Mouse (Mus musculus) limb, embryonic 11.5 days (tissue): ENCODE data around the gene Ppp1r8. TPM values are rescaled to one million over a fixed set of nuclear protein-coding genes. Genes with fewer than 3 reads are reported as not detected.

Experiments used
- ATAC-seq: fragments of 200-750 bp; cut with Nextera tagmentation; 2 replicates; pipeline ENCODE4 v1.8.0; 2017; ENCODE audit warnings: low read depth; ENCODE audit not compliant: insufficient number of reproducible peaks, low FRiP score, low TSS enrichment
- DNase-seq: peaks from one replicate; pipeline ENCODE4 v3.0.0-alpha.2; 2015; ENCODE audit warnings: low spot score
- H3K27ac ChIP-seq: fragments of 300-500 bp; sonication (generic); replicated peaks from 2 replicates; pipeline ENCODE4 v1.5.1; 2014; ENCODE audit warnings: low read depth, mild to moderate bottlenecking, low read length
- H3K27me3 ChIP-seq: fragments of 300-500 bp; sonication (generic); 2 replicates; pipeline ENCODE4 v1.6.1; 2014; ENCODE audit warnings: mild to moderate bottlenecking, low read length, mixed read lengths; ENCODE audit not compliant: control insufficient read depth, insufficient read depth
- H3K36me3 ChIP-seq: fragments of 300-500 bp; sonication (generic); 2 replicates; pipeline ENCODE4 v1.6.1; 2014; ENCODE audit warnings: mild to moderate bottlenecking, low read length, moderate library complexity, mixed read lengths; ENCODE audit not compliant: control insufficient read depth, insufficient read depth
- H3K4me1 ChIP-seq: fragments of 300-500 bp; sonication (generic); 2 replicates; pipeline ENCODE4 v1.6.1; 2014; ENCODE audit warnings: low read length, mixed read lengths; ENCODE audit not compliant: control insufficient read depth, insufficient read depth
- H3K4me2 ChIP-seq: fragments of 300-500 bp; sonication (generic); 2 replicates; pipeline ENCODE4 v1.6.1; 2014; ENCODE audit warnings: low read depth, mild to moderate bottlenecking, moderate library complexity; ENCODE audit not compliant: severe bottlenecking
- H3K4me3 ChIP-seq: fragments of 300-500 bp; sonication (generic); 2 replicates; pipeline ENCODE4 v1.5.1; 2014; ENCODE audit warnings: low read depth, low read length
- H3K9ac ChIP-seq: fragments of 300-500 bp; sonication (generic); 2 replicates; pipeline ENCODE4 v1.6.1; 2014; ENCODE audit warnings: mild to moderate bottlenecking, low read length
- H3K9me3 ChIP-seq: fragments of 300-500 bp; sonication (generic); 2 replicates; pipeline ENCODE4 v1.6.1; 2016; ENCODE audit warnings: low read length; ENCODE audit not compliant: control insufficient read depth
- WGBS: fragments of 180-500 bp; shearing (Covaris S2); extraction: QIAGEN DNeasy Blood & Tissue Kit; methylation state at CpG from one replicate; pipeline ENCODE4 v1.1.7; 2014; 5-methylcytosine and 5-hydroxymethylcytosine counted together
- polyA plus RNA-seq: library from polyadenylated mRNA; unstranded; fragments of >200 nt; fragmentation: Nextera tagmentation; extraction: Ambion mirVana; gene quantifications from 2 replicates; pipeline ENCODE4 v1.2.1, GENCODE M21; 2014

Ppp1r8 gene
- polyA plus RNA-seq, 1 experiment from 2014 or later = 111 TPM

GRCm38 (mm10) chr4:132864856-132865255, 21.9 kb upstream of the Ppp1r8 start:
- 92% methylated on average over 2 of the region's 2 CpGs for WGBS
- Histone ChIP-seq H3K4me3 (no peak overlapping the region), H3K9me3 (no peaks in the 10 kb centered on the region), H3K4me1 (no peaks in the 10 kb centered on the region), H3K4me2 (no peak overlapping the region), H3K27me3 (no peaks in the 10 kb centered on the region), H3K36me3 (peaks cover 14% of the 10 kb centered on the region), H3K9ac (no peak overlapping the region), H3K27ac (no peak overlapping the region)
- ATAC-seq = no peak
- DNase-seq = no peak

GRCm38 (mm10) chr4:132863012-132863411, 20.0 kb upstream of the Ppp1r8 start:
- DNase-seq (no peak), ATAC-seq (no peak)
- WGBS = 91% methylated on average over 13 of the region's 13 CpGs
- no peak overlapping the region for H3K4me2 ChIP-seq
- H3K4me1 ChIP-seq = no peaks in the 10 kb centered on the region
- no peak overlapping the region for H3K9ac ChIP-seq
- no peak overlapping the region for H3K27ac ChIP-seq
- H3K4me3 ChIP-seq = no peak overlapping the region
- H3K27me3 ChIP-seq = no peaks in the 10 kb centered on the region
- no peaks in the 10 kb centered on the region for H3K9me3 ChIP-seq
- H3K36me3 ChIP-seq = peaks cover 14% of the 10 kb centered on the region; the same call in 1 of the 2 replicates

GRCm38 (mm10) chr4:132860880-132861279, 17.9 kb upstream of the Ppp1r8 start:
- DNase-seq (no peak), ATAC-seq (no peak)
- Histone ChIP-seq H3K9me3 (no peaks in the 10 kb centered on the region), H3K4me1 (no peaks in the 10 kb centered on the region), H3K27me3 (no peaks in the 10 kb centered on the region), H3K27ac (no peak overlapping the region), H3K36me3 (peaks cover 18% of the 10 kb centered on the region; the same call in 1 of the 2 replicates), H3K4me2 (no peak overlapping the region), H3K9ac (no peak overlapping the region), H3K4me3 (no peak overlapping the region)
- 84% methylated on average over 1 of the region's 1 CpGs for WGBS

- no peaks in the 10 kb centered on the region for H3K9me3 ChIP-seq
- no peak overlapping the region; the same call in 1 of the 2 replicates for H3K27ac ChIP-seq
- no peaks in the 10 kb centered on the region; the same call in 1 of the 2 replicates for H3K36me3 ChIP-seq
- 79% methylated on average over 1 of the region's 1 CpGs for WGBS
- H3K27me3 ChIP-seq = no peaks in the 10 kb centered on the region
- DNase-seq (no peak), ATAC-seq (no peak)
- peak overlapping the region; percentile 91 for H3K9ac ChIP-seq
- H3K4me1 ChIP-seq = peaks cover 6% of the 10 kb centered on the region; the same call in 1 of the 2 replicates
- H3K4me3 ChIP-seq = peak overlapping the region; percentile 67
- peak overlapping the region; percentile 57 for H3K4me2 ChIP-seq
These were observed 719 bp upstream of the Ppp1r8 start for GRCm38 (mm10) chr4:132843705-132844071.

DNA sequence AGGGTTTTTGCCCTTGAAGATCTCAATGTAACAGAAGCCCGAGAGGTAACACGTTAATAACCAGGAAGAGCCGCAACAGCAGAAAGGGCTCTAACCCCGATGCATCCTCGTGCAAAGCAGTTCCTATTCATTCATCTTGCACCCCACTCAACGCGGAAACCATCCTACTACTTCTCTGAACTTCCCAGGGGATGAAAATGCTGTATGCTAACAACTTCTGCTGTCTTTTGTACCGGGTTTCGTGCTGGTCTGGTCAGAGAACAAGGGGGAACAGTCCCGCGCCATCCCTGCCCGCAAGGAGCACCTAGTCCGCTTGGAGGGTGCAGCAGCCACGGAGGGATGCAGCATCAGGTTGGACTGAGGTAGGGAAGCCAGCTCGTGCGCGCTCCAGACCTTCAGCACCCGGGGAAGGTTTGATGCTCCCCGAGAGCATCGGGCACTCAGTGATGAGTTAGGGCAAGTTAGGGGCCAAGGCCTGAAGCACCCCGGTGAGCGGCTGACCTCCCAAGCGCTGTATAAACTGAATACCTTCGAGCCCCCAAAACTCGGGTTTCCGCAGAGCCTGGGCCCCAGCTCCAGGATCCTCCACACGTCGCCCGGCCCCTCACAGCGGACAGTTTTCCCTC, 575 bp downstream of the Ppp1r8 start:
- peak overlapping the region; percentile 91 for H3K9ac ChIP-seq

DNA sequence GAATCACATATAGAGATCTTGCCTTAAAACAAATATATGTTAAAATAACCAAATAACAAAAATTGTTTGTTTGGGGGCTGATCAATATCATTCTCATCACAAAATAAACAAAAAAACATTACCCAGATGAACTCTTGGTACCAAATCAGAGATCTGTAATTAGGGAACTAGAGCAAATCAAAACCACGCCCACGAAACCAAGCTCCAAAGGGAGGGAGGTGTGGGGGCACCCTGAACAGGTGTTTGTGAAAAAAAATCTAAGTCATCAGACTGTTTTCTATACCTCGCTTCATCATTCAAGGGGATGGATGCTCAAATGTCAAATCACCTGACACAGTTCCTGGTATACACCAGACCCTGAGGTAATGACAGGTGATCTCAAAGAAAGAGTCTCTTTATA, 1.5 kb downstream of the Ppp1r8 start:
- 87% methylated on average over 3 of the region's 3 CpGs for WGBS
- H3K27me3 ChIP-seq = no peaks in the 10 kb centered on the region
- peaks cover 10% of the 10 kb centered on the region for H3K36me3 ChIP-seq
- H3K4me1 ChIP-seq = peaks cover 6% of the 10 kb centered on the region; the same call in 1 of the 2 replicates
- peak overlapping the region; percentile 67 for H3K4me3 ChIP-seq
- ATAC-seq (no peak), DNase-seq (no peak)
- peak overlapping the region; percentile 91; the same call in 1 of the 2 replicates for H3K9ac ChIP-seq
- no peaks in the 10 kb centered on the region for H3K9me3 ChIP-seq
- peak overlapping the region; percentile 78 for H3K4me2 ChIP-seq
- no peak overlapping the region for H3K27ac ChIP-seq

More for the DNA sequence above, 575 bp downstream of the Ppp1r8 start:
- no peak overlapping the region; the same call in 1 of the 2 replicates for H3K27ac ChIP-seq
- no peaks in the 10 kb centered on the region for H3K9me3 ChIP-seq
- ATAC-seq (no peak), DNase-seq (peak; percentile 65)
- peaks cover 6% of the 10 kb centered on the region; the same call in 1 of the 2 replicates for H3K4me1 ChIP-seq
- WGBS = under 1% methylated on average over 30 of the region's 30 CpGs
- peak overlapping the region; percentile 78 for H3K4me2 ChIP-seq
- no peaks in the 10 kb centered on the region for H3K27me3 ChIP-seq
- peaks cover 5% of the 10 kb centered on the region; the same call in 1 of the 2 replicates for H3K36me3 ChIP-seq
- H3K4me3 ChIP-seq = peak overlapping the region; percentile 67

DNA sequence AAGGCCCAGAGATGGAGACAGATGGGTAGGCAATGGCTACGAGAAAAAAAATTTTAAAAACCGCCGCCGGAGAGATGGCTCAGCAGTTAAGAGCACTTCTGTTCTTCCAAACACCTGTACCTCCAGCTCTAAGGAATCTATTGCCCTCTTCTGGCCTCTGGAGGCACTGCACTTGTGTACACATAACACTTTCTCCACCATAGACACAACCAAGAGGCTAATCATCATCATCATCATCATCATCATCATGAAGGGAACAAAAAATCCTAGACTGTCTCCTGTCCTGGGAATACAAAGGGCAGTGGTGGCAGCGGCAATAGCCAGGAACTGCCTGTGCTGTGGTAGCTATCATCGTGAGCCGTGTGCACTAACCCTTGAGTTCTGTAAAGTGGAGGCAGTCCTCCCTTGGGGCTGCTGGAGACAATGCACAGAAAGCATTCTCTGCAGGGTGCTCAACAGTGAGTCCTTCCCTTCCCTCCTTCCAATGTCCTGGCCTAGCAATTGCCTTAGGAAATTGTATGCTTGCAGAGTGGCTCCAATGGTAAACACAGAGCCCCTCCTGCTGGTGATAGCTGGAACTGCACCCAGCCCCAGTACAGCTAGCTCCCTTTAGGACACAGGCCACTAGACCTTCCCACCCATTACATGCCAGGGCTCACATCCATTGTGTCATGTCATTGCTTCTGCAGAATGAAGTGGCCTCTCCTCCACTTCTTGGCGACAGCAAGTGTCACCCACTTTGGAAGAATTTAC, 19.2 kb downstream of the Ppp1r8 start:
- 74% methylated on average over 8 of the region's 8 CpGs for WGBS
- Histone ChIP-seq H3K4me1 (no peaks in the 10 kb centered on the region), H3K4me2 (no peak overlapping the region), H3K27me3 (no peaks in the 10 kb centered on the region), H3K9me3 (no peaks in the 10 kb centered on the region; the same call in 1 of the 2 replicates), H3K36me3 (peaks cover 34% of the 10 kb centered on the region), H3K9ac (no peak overlapping the region), H3K27ac (no peak overlapping the region), H3K4me3 (no peak overlapping the region)
- peak; percentile 80 for DNase-seq
- no peak for ATAC-seq

- ATAC-seq (no peak), DNase-seq (no peak)
- H3K27me3 ChIP-seq = no peaks in the 10 kb centered on the region
- H3K4me1 ChIP-seq = no peaks in the 10 kb centered on the region
- H3K4me2 ChIP-seq = no peak overlapping the region
- 49% methylated on average over 2 of the region's 2 CpGs for whole genome bisulfite sequencing
- H3K9ac ChIP-seq = no peak overlapping the region
- no peak overlapping the region for H3K27ac ChIP-seq
- no peaks in the 10 kb centered on the region; the same call in 1 of the 2 replicates for H3K9me3 ChIP-seq
- no peaks in the 10 kb centered on the region for H3K36me3 ChIP-seq
- no peak overlapping the region for H3K4me3 ChIP-seq
These were observed 24.5 kb downstream of the Ppp1r8 start for GRCm38 (mm10) chr4:132818442-132818841.
